Mouse (Mus musculus): Measurements from ENCODE around the gene Hnrnpa0.
"Not testable (repeated sequence)": the region's sequence is repeated elsewhere in the genome, so short reads cannot be mapped to it uniquely, and the experiment has no call there.

Hnrnpa0 gene

GRCm38 (mm10) chr13:58128396-58128767, at the start of gene Hnrnpa0:
TSS of gene Hnrnpa0 (minus strand) at chr13:58128556.
- DNase-seq (ENCODE audit: low spot score), result peak; percentile 88

GRCm38 (mm10) chr13:58177511-58178208, 49.3 kb upstream of the Hnrnpa0 start:
- DNase-seq (ENCODE audit: low spot score), result no peak

GRCm38 (mm10) chr13:58176105-58176504, 47.7 kb upstream of the Hnrnpa0 start:
- no peak for DNase-seq (ENCODE audit: low spot score)

GRCm38 (mm10) chr13:58168119-58168518, 39.8 kb upstream of the Hnrnpa0 start:
- no peak for DNase-seq (ENCODE audit: low spot score)

- DNase-seq (ENCODE audit: low spot score), result no peak
These were observed 35.0 kb upstream of the Hnrnpa0 start for GRCm38 (mm10) chr13:58163343-58163742.

- DNase-seq (ENCODE audit: low spot score), result no peak
These were observed 32.4 kb upstream of the Hnrnpa0 start for GRCm38 (mm10) chr13:58160761-58161160.

GRCm38 (mm10) chr13:58158099-58158912, 29.9 kb upstream of the Hnrnpa0 start:
- peak; percentile 94 for DNase-seq (ENCODE audit: low spot score)

GRCm38 (mm10) chr13:58157447-58158098, 29.2 kb upstream of the Hnrnpa0 start, which contains the start of gene Idnk:
TSS of gene Idnk (plus strand) at chr13:58157649.
- peak; percentile 80 for DNase-seq (ENCODE audit: low spot score)

GRCm38 (mm10) chr13:58157036-58157435, 28.7 kb upstream of the Hnrnpa0 start:
- no peak for DNase-seq (ENCODE audit: low spot score)

GRCm38 (mm10) chr13:58156031-58156430, 27.7 kb upstream of the Hnrnpa0 start:
- no peak for DNase-seq (ENCODE audit: low spot score)

GRCm38 (mm10) chr13:58150442-58150841, 22.1 kb upstream of the Hnrnpa0 start:
- DNase-seq (ENCODE audit: low spot score), result no peak

- no peak for DNase-seq (ENCODE audit: low spot score)
These were observed 21.3 kb upstream of the Hnrnpa0 start for GRCm38 (mm10) chr13:58149629-58150028.

GRCm38 (mm10) chr13:58149033-58149558, 20.7 kb upstream of the Hnrnpa0 start:
- peak; percentile 53 for DNase-seq (ENCODE audit: low spot score)

GRCm38 (mm10) chr13:58148256-58148831, 20.0 kb upstream of the Hnrnpa0 start:
- no peak for DNase-seq (ENCODE audit: low spot score)

- DNase-seq (ENCODE audit: low spot score), result no peak
These were observed 19.4 kb upstream of the Hnrnpa0 start for GRCm38 (mm10) chr13:58147760-58148159.

GRCm38 (mm10) chr13:58146603-58147002, 18.2 kb upstream of the Hnrnpa0 start:
- DNase-seq (ENCODE audit: low spot score), result not testable (repeated sequence)

GRCm38 (mm10) chr13:58131692-58132091, 3.3 kb upstream of the Hnrnpa0 start:
- DNase-seq (ENCODE audit: low spot score), result no peak

GRCm38 (mm10) chr13:58129687-58130246, 1.4 kb upstream of the Hnrnpa0 start:
- peak; percentile 26 for DNase-seq (ENCODE audit: low spot score)

GRCm38 (mm10) chr13:58128768-58129671, 664 bp upstream of the Hnrnpa0 start:
- peak; percentile 94 for DNase-seq (ENCODE audit: low spot score)

- DNase-seq (ENCODE audit: low spot score), result peak; percentile 53
These were observed 492 bp downstream of the Hnrnpa0 start for GRCm38 (mm10) chr13:58127766-58128361.

Data from adipocyte (in vitro differentiated cells).